Mouse (Mus musculus): Measurements from ENCODE around the gene Nxn.

- TF ChIP-seq TAL1 (IDR thresholded peaks at IDR 0.05; ENCODE audit: low read length): no peak
- TF ChIP-seq GATA1 (IDR thresholded peaks at IDR 0.05; ENCODE audit: low read length): no peak
Observed at GRCm38 (mm10) chr11:76347589-76347988, 51.4 kb downstream of the Nxn start.
